Mouse (Mus musculus): Measurements from ENCODE around the gene Ubac2.

- TF ChIP-seq POLR2A (IDR thresholded peaks at IDR 0.05; ENCODE audit: control insufficient read depth, extremely low read depth, insufficient read depth, low read length, poor library complexity): no peak
- TF ChIP-seq CTCF (IDR thresholded peaks at IDR 0.05; ENCODE audit: borderline replicate concordance, control insufficient read depth, extremely low read depth, insufficient read depth, low read length, poor library complexity): no peak
Measured at GRCm38 (mm10) chr14:122035181-122035580, 156.8 kb downstream of the Ubac2 start.

All from thymus, adult 2 months (tissue).